Mouse (Mus musculus): ENCODE data around the gene Tusc2.

Tusc2 gene

DNA sequence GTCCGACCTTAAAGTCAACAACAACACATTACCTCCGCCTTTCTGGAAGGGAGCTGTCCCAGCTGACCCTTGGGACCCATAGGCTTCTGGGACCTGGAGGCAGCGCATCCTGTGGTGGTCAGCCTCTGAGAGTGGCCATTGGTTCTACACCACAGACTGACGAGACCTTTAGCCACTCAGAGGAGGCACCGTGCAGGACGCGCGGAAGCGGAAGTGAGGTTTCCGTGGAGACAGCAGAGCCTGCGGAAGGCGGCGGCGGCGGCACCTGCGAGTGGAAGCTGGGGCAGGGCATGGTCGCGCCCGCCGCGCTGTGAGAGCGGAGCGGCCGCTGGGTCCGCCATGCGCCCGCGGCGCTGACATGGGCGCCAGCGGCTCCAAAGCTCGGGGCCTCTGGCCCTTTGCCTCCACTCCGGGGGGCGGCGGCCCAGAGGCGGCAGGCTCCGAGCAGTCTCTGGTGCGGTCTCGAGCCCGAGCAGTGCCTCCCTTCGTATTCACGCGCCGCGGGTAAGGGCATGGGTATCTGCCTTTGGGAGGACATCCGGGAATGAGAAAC lies at the start of gene Tusc2:
Gene Tusc2, plus strand, starts transcription at position 227 of the 553 bp plus-strand sequence.
- in situ Hi-C loops (cut with MboI, MseI), result no loop called here

DNA sequence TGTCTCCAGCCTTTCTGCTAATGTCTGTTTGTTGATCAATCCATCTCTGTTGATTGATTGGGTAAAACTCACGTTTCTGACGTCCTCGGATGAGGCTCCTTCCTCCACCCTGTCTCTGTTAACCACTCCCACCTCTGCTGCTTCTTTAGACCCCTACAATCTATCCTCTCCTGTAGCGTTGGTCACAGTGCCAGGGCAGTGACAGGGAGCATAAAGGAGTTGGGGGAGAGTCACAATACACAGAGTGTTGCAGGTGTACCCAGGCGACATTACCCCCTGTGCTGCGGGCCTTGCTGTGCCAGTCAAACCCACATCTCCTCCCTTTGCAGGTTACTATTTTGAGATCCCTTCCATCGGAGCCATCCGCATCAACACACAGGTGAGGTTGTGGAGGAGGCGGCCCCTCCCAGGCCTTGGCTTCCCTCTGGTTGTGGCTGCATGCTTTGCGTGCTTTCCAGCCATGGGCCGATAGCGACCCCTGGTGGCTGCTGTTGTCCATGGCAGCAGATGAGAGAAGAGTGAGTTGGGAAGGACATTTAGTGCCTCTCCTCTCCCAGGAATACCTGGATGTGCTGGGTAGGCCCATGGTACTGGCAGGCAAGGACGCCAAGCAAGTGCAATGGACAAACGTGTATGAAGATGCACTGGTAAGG lies 48.6 kb upstream of the Tusc2 start:
- in situ Hi-C loops (cut with MboI, MseI), result loop anchor here (5.0 kb wide), 2 partner anchors 147 to 267 kb away; no protein-coding TSS in a partner anchor

DNA sequence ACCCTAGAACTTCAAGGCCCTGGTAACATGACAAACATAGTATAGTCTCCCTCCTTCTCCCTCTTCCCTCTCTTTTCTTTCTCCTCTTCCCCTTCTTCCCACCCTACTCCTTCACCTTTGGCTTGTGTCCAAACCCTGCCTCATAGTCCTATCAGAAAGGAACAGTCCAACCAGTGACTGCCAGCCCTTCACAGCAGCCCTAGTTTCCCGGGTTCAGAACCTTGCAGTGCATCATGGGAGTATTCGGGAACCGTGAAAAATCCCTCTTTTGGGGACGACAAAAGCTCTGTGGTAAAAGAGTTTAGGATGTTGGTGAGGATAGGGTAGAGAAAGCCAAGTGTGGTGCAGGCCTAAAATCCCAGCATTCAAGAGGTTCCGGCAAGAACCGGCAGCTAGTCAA lies 42.7 kb upstream of the Tusc2 start:
- in situ Hi-C loops (cut with MboI, MseI), result no loop called here

DNA sequence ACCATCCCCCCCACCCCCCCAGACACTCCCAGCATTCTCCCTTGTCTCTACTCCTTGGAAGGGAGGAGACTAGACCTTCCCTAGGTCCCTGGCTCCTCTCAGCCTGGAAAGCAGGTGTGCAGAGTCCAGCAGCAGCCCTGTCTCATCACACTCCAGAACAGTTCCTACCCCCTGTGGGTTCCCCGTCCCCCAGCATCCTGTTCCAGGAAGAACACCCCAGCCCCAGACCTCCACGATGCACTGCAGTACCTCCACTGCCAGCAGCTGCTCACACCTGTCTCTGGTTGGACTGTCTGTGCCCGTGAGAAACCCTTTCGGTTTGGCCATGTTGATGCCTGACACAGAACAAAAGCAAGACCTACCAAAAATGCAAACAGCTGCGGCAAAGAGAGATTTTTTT lies 41.9 kb upstream of the Tusc2 start:
- in situ Hi-C loops (cut with MboI, MseI), result no loop called here

DNA sequence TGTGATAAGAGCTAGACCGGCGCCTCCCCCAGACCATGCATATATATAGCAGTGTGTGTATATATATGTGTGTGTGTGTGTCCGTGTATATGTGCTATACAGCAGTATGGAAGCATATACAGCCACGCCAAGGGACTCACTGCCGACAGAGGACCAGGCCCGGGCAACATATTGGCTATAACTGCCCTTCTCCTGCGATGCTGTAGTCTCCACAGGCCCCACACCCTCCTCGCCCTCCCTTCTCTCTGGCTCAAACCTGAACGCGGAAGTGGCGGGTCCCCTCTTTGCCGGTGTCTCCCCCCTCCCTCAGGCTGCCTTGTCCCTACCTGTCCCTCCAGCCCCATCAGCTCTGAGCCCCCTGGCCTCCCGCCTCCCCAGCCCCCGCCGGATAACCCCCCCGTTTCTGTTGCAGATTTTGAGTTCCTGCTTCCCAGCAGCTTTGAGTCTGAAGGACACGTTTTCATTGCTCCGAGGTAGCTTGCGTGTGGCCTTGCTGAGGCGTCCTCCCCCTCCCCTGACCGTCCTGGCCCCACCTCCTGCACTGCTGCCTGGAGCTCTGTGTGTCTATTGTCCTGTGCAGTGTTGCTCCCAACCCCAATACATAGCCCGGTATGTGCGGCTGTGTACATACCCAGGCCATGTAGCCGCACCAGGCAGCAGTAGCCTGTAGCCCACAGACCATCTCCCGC lies 41.2 kb upstream of the Tusc2 start:
- in situ Hi-C loops (cut with MboI, MseI), result no loop called here

DNA sequence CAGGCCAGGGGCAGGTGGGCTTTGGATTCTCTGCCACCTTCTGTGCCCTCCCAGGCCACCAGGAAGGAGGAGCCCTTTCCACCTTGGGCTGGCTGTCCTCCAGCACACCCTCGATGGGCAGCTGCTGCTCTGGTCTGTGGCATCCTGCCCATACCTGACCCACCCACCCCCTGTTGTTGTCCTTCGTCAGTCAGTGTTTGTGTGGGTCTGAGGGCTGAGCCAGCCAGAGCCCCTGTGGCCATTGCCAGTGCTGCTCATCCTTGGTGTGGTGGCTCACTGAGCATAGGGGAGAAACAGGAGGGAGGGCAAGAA lies 40.7 kb upstream of the Tusc2 start:
- in situ Hi-C loops (cut with MboI, MseI), result no loop called here

DNA sequence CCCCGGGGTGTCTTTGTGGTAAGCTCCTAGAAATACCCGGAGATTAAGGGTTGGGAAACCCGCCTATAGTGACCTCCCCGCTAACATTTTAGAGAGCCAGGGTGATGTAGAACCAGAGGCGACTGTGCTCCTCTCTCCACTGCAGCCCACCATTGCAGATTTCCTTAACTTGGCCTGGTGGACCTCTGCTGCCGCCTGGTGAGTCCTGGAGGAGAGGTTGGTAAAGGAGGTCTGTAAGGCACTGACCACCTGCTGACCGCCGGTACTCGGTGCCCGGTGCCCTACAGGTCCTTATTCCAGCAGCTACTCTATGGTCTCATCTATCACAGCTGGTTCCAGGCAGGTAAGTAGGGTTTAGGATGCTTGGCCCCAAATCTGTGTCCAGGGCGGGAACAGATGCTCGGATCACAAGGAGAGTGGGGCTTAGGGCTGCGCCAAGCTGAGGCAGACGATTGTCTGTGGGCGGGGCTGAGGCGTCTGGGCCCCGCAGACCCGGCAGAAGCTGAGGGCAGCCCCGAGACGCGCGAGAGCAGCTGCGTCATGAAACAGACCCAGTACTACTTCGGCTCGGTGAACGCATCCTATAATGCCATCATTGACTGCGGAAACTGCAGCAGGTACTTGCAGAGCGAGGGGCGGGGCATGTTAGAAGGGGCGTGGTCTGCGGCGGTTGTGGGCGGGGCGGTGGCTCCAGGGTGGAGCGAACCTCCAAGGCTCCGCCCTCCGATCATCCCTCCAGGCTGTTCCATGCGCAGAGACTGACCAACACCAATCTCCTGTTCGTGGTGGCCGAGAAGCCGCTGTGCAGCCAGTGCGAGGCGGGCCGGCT lies 36.6 kb upstream of the Tusc2 start:
- in situ Hi-C loops (cut with MboI, MseI), result loop anchor here (25.0 kb wide), 2 partner anchors 1339 to 1561 kb away; partner anchors contain the start of genes Ccdc51 (in 1 of the 2), Plxnb1 (in 1 of the 2), Ppm1m (in 1 of the 2) and Tma7 (in 1 of the 2)

DNA sequence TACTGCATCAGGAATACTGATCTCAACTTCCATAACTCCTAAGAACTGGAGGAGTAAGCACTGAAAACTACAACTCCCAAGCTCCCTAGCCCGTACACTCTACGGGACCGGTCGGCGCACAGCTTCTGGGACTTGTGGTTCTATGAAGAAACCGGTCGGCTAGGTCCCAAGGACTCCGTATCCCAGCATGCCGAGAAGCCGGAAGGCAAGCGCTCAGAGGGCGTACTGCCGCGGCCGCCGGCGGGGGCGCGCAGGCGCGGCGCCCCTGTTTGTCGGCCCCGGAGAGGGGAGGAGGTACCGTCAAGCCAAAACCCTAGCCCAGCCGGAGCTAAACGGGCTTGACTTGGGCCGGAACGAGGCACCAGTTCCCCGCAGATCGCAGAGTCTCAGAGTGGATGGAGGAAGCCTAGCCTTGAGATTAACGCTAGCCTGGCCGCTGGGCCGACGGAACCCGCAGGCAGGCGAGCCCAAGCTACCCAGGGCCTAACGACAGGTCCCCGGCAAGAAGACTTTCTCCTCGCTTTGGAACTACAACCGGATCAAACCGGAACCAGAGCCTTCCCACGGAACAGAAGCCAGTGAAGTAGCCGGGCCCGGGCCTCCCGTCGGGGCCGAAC lies 29.2 kb upstream of the Tusc2 start, which contains the start of gene Tmem115:
Gene Tmem115, plus strand, starts transcription at position 155 of the 617 bp plus-strand sequence.
- in situ Hi-C loops (cut with MboI, MseI), result loop anchor here (10.0 to 25.0 kb wide), 3 partner anchors 1089 to 1553 kb away; partner anchors contain the start of genes Abhd14a (in 1 of the 2), Abhd14b (in 1 of the 2), Ccdc51 (in 1 of the 2) and Plxnb1 (in 1 of the 2)

DNA sequence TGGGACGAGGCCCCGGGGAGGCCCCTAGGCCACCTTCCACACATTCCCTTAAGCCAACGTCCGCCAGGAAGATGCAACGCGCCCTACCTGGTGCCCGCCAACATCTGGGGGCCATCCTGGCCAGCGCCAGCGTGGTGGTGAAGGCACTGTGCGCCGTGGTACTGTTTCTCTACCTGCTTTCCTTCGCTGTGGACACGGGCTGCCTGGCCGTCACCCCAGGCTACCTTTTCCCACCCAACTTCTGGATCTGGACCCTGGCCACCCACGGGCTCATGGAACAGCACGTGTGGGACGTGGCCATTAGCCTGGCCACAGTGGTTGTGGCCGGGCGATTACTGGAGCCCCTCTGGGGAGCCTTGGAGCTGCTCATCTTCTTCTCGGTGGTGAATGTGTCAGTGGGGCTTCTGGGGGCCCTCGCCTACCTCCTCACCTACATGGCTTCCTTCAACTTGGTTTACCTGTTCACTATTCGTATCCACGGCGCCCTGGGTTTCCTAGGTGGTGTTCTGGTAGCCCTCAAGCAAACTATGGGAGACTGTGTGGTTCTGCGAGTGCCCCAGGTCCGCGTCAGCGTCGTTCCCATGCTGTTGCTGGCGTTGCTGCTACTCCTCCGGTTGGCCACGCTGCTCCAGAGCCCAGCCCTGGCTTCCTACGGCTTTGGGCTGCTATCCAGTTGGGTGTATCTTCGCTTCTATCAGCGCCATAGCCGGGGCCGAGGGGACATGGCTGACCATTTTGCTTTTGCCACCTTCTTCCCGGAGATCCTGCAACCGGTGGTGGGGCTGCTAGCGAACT lies 28.4 kb upstream of the Tusc2 start:
- in situ Hi-C loops (cut with MboI, MseI), result loop anchor here (5.0 to 25.0 kb wide), 4 partner anchors 232 to 1553 kb away; partner anchors contain the start of genes Abhd14a (in 1 of the 2), Abhd14b (in 1 of the 2), Ccdc51 (in 1 of the 2) and Plxnb1 (in 1 of the 2)

DNA sequence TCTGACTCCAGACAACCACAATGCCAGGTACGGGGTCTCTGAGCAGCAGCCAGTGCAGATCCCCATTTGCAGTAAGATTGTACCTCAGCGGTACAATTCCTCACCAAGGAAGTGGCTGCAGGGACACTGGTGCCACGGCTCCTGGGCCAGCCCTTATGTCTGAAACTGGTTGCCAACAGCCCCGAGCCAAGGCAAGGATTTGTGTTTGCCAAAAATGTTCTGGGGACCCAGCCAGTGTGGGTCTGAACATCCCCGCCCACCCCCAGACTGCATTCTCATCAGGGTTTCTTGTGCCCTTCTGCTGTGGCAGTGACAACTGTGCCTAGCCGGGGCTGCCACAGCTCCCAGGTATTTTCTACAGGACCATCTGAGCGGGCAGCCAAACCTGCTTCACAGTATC lies 24.8 kb upstream of the Tusc2 start:
- in situ Hi-C loops (cut with MboI, MseI), result loop anchor here (5.0 to 25.0 kb wide), 4 partner anchors 236 to 1549 kb away; partner anchors contain the start of genes Abhd14a (in 1 of the 2), Abhd14b (in 1 of the 2), Ccdc51 (in 1 of the 2) and Plxnb1 (in 1 of the 2)

DNA sequence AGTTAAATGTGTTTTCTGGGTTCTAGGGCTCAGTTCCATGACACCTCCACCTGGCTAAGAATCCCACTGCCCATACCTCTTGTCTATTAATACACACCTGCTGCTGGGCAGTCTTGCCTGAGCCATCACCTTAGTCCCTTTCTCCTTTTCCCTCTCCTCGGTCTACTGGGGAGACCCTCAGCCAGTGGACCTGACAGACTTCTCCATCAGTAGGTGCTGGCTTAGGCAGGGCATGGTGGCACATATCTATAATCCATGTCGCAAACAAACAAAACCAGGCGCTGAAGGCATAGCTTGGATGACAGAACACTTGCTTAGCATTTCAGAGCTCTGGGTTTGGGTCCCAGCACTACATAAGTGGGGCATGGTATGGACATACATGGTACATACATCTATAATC lies 24.3 kb upstream of the Tusc2 start:
- in situ Hi-C loops (cut with MboI, MseI), result loop anchor here (5.0 to 25.0 kb wide), 4 partner anchors 236 to 1549 kb away; partner anchors contain the start of genes Abhd14a (in 1 of the 2), Abhd14b (in 1 of the 2), Ccdc51 (in 1 of the 2) and Plxnb1 (in 1 of the 2)

DNA sequence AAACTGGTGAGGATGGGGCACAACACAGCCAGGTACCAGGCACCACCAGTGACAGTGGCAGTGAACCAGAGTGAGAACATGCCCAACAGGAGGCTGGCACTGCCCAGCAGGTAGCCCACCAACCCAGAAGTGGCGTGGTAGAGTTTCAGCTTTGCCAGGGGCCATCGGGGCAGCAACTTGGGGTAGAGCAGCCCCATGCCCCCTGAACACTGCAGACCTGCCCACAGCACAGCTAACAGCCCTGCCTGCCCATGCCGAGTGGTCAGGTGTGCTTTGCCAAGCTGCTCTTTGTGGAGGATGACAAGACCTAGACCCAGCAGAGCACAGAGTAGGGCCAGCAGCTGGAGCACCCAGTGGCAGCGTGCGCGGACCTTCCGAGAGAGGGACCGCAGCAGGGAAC lies 23.1 kb upstream of the Tusc2 start:
- in situ Hi-C loops (cut with MboI, MseI), result loop anchor here (5.0 to 25.0 kb wide), 4 partner anchors 238 to 1547 kb away; partner anchors contain the start of genes Abhd14a (in 1 of the 2), Abhd14b (in 1 of the 2), Ccdc51 (in 1 of the 2) and Plxnb1 (in 1 of the 2)

DNA sequence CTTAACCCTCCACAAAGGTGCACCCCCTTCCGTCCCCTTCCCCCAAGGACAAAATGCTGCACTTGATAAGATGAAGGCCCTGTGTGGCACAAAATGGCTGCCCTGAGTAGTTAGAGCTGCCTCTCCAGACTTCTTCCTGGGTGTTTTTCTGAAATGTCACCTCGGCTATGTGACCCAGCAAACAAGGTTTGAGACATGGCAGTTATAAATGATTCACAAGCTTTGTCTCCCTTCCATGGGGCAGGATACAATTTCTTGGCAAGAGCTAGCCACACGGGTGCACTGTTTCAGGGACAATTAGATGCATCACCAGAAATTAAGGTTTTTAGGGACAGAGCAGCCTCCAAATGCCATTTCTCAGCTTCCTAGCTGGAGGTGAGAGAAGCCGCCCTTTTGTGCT lies 22.6 kb upstream of the Tusc2 start:
- in situ Hi-C loops (cut with MboI, MseI), result loop anchor here (25.0 kb wide), 2 partner anchors 1353 to 1547 kb away; partner anchors contain the start of genes Ccdc51 (in 1 of the 2), Plxnb1 (in 1 of the 2), Ppm1m (in 1 of the 2) and Tma7 (in 1 of the 2)

DNA sequence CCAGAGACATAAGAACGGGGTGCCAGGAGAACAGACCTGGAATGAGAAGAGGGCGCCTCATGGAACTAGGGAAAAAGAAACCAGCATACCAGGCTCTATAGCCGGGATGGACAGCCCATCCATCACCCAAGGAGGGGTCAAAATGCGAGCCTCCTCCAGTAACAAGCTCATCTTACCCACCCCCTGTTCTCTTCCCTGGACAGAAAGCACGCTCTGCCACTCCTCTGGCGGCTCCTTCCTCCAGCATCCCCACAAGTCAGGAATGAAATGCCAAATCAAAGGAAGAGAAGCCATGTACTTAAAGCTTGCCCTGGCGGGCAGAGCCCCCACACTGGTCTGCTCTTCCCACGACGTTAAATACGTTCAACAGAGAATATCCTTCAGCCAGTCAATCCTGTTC lies 22.1 kb upstream of the Tusc2 start:
- in situ Hi-C loops (cut with MboI, MseI), result loop anchor here (25.0 kb wide), 2 partner anchors 1354 to 1546 kb away; partner anchors contain the start of genes Ccdc51 (in 1 of the 2), Plxnb1 (in 1 of the 2), Ppm1m (in 1 of the 2) and Tma7 (in 1 of the 2)

DNA sequence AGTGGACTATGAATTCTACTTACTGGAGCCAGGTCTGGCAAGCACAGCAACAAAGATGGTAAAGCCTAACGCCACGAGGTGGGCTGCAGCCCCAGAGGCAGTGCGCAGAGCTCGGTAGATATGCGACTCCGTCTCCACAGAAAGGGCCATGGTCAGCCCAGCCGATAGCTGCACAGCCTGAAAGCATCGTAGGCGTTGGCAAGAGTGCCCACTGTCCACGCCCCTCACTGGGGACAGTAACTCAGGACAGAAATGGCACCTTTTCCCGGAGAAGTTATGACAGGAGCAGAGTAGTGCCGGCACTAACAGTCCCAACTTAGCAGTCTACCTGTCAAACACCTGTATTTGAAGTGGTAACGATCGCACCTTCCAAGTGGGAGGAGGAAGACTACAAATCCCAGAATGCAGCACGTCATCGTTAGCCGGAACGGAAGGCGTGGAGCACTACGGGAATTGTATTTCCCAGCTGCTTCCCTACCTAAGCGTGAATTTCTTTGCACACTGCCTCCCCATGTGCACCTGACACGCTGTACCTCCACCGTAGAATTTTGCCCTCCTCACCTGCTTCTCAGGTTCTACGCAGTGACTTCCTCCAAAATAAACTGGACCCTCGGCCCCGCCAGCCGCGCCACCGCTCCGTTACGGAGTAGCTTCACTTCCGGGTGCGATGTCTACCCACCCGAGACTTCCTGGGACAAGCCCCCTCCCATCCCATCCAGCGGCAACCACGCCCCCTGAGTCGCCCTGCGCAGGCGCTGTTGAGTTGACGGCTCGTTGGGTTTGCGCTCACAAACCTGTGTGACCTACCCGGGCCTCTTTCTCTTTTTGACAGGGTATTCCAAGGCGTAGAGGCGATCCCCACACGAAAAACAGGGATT lies 21.3 kb upstream of the Tusc2 start, which contains the start of the genes Cyb561d2 and Nprl2:
Gene Cyb561d2, minus strand, starts transcription at position 720 of the 878 bp plus-strand sequence.
Gene Nprl2, plus strand, starts transcription at position 753 of the 878 bp plus-strand sequence.
- in situ Hi-C loops (cut with MboI, MseI), result loop anchor here (25.0 kb wide), 2 partner anchors 1354 to 1546 kb away; partner anchors contain the start of genes Ccdc51 (in 1 of the 2), Plxnb1 (in 1 of the 2), Ppm1m (in 1 of the 2) and Tma7 (in 1 of the 2)

DNA sequence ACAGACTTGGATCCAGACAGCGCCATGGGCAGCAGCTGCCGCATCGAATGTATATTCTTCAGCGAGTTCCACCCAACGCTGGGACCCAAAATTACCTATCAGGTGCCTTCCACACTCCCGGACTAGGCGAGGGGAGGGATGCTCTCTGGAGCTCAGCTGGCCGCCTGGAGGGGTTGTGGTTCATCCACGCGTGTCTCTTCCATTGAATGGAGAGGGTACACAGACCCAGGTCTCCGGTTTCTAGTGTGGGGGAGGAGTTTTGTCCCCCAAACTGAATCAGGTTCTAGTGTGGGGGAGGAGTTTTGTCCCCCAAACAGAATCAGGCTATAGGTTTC lies 20.7 kb upstream of the Tusc2 start:
- in situ Hi-C loops (cut with MboI, MseI), result loop anchor here (25.0 kb wide), 2 partner anchors 1355 to 1545 kb away; partner anchors contain the start of genes Ccdc51 (in 1 of the 2), Plxnb1 (in 1 of the 2), Ppm1m (in 1 of the 2) and Tma7 (in 1 of the 2)

DNA sequence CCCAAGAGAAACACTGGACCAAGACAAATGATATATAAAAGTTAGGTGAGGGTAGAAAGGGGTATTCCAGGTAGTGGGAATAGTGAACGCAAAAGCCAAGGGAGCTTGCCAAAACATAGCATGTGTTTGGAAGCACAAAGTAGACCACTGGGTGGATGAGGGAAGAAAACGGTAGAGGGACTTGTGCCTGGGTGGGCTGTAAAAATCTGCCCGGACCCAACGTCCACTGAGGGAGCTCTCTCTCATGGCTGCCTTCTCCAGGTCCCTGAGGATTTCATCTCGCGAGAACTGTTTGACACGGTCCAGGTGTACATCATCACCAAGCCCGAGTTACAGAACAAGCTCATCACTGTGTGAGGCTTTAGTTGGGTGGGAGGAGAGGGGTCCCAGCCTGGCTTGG lies 20.3 kb upstream of the Tusc2 start:
- in situ Hi-C loops (cut with MboI, MseI), result loop anchor here (25.0 kb wide), 2 partner anchors 1355 to 1545 kb away; partner anchors contain the start of genes Ccdc51 (in 1 of the 2), Plxnb1 (in 1 of the 2), Ppm1m (in 1 of the 2) and Tma7 (in 1 of the 2)
